Mouse (Mus musculus): ENCODE data around the gene Kctd19. TPM values are rescaled to one million over a fixed set of nuclear protein-coding genes. Genes with fewer than 3 reads are reported as not detected.
A peak's percentile ranks its signal among the peaks of the same experiment; 100 is the strongest.

Gene Kctd19
- polyA plus RNA-seq, 1 experiment, result 187 TPM

DNA sequence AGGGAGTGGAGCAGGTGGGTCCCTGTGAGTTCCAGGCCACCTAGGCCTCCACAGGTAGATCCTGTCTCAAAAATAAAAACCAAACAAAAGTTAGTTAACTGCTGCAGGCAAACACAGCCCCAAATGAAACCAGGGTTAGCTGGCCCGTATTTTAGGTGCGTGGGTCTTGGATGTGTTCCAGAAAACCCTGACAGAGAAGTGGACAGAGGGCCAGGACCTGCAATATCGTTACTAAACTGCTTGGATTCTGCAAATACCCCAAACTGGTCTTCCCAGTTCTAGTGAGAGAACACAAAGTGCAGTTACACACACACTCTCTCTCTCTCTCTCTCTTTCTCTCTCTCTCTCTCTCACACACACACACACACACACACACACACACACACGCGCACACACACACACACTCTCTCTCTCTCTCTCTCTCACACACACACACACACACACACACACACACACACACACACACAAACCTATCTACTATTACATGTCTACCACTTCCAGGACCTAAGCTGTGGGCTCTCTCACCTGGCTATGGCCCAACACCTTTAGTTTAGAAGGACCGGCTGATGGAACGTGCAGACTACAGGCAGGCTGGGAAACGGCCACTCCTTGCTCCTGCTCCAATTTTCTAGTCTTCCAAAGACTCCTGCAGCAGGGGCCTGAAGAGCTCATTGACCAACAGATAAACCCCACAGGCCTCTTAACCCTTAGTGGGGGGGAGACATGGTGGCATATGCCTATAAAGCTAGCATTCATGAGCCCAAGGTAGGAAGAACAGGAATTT lies 69.3 kb downstream of the Kctd19 start:
- Histone ChIP-seq H3K36me3 (ENCODE audit: control insufficient read depth, insufficient read depth, low read length) (no peaks in the 10 kb centered on the region; the same call in 1 of the 2 replicates), H3K27me3 (ENCODE audit: control insufficient read depth, insufficient read depth, low read length) (no peaks in the 10 kb centered on the region), H3K4me1 (ENCODE audit: control insufficient read depth, insufficient read depth, low read length) (peaks cover 19% of the 10 kb centered on the region), H3K4me3 (ENCODE audit: control insufficient read depth, low read depth, low read length) (no peak overlapping the region), H3K27ac (ENCODE audit: control insufficient read depth, insufficient read depth, low read depth, low read length) (no peak overlapping the region)
- TF ChIP-seq POLR2A (IDR thresholded peaks at IDR 0.05; ENCODE audit: control insufficient read depth, low read depth, low read length), result no peak
- no peak for TF ChIP-seq CTCF (IDR thresholded peaks at IDR 0.05; ENCODE audit: control insufficient read depth, insufficient read depth, insufficient replicate concordance, low read depth, low read length)

DNA sequence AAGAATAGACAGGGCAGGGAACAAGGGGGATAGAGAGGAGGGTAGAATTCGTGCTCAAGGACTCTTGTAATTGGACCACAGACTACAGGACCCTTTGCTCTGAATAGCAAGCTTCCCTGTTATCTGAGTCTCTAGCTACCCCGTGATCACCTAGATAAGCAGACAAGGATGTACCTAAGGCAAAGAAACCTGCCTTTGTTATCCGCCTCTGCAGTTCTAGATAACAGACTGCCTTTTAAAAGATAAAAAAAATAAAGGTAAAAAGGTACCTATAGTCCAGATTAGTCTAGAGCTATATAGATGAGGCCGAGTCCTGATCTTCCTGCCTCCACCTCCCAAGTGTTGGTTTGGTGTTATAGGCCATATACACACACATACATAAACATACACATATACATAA lies 70.5 kb downstream of the Kctd19 start:
- no peak overlapping the region for H3K27ac ChIP-seq (ENCODE audit: control insufficient read depth, insufficient read depth, low read depth, low read length)

DNA sequence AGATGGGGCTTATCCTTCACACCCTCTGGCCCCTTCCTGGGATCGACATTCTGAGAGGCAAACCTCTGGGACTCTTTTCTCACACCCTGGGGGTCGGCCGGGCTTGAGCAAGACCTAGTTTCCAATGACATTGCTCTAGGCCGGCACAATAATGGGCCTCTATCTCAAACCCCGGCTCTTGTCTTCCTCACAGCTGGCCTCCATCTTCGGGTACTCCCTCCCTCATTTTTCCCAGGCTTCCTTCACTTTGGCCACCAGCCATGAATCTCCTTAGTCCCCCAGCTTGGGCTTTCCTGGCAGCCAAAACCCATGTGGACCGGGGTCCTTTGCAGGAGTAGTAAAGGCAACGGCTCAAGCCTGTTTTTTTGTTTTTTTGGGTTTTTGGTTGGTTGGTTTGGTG lies 71.9 kb downstream of the Kctd19 start:
- Histone ChIP-seq H3K27me3 (ENCODE audit: control insufficient read depth, insufficient read depth, low read length) (no peaks in the 10 kb centered on the region), H3K4me3 (ENCODE audit: control insufficient read depth, low read depth, low read length) (no peak overlapping the region), H3K4me1 (ENCODE audit: control insufficient read depth, insufficient read depth, low read length) (peaks cover 15% of the 10 kb centered on the region), H3K36me3 (ENCODE audit: control insufficient read depth, insufficient read depth, low read length) (peaks cover 1% of the 10 kb centered on the region; the same call in 1 of the 2 replicates), H3K27ac (ENCODE audit: control insufficient read depth, insufficient read depth, low read depth, low read length) (no peak overlapping the region)
- TF ChIP-seq CTCF (IDR thresholded peaks at IDR 0.05; ENCODE audit: control insufficient read depth, insufficient read depth, insufficient replicate concordance, low read depth, low read length) (no peak), POLR2A (IDR thresholded peaks at IDR 0.05; ENCODE audit: control insufficient read depth, low read depth, low read length) (no peak)

More for the DNA sequence above, 70.5 kb downstream of the Kctd19 start:
- Histone ChIP-seq H3K4me3 (ENCODE audit: control insufficient read depth, low read depth, low read length) (no peak overlapping the region), H3K4me1 (ENCODE audit: control insufficient read depth, insufficient read depth, low read length) (peaks cover 12% of the 10 kb centered on the region), H3K27me3 (ENCODE audit: control insufficient read depth, insufficient read depth, low read length) (no peaks in the 10 kb centered on the region), H3K36me3 (ENCODE audit: control insufficient read depth, insufficient read depth, low read length) (no peaks in the 10 kb centered on the region; the same call in 1 of the 2 replicates)
- TF ChIP-seq POLR2A (IDR thresholded peaks at IDR 0.05; ENCODE audit: control insufficient read depth, low read depth, low read length), result no peak
- TF ChIP-seq CTCF (IDR thresholded peaks at IDR 0.05; ENCODE audit: control insufficient read depth, insufficient read depth, insufficient replicate concordance, low read depth, low read length), result no peak

DNA sequence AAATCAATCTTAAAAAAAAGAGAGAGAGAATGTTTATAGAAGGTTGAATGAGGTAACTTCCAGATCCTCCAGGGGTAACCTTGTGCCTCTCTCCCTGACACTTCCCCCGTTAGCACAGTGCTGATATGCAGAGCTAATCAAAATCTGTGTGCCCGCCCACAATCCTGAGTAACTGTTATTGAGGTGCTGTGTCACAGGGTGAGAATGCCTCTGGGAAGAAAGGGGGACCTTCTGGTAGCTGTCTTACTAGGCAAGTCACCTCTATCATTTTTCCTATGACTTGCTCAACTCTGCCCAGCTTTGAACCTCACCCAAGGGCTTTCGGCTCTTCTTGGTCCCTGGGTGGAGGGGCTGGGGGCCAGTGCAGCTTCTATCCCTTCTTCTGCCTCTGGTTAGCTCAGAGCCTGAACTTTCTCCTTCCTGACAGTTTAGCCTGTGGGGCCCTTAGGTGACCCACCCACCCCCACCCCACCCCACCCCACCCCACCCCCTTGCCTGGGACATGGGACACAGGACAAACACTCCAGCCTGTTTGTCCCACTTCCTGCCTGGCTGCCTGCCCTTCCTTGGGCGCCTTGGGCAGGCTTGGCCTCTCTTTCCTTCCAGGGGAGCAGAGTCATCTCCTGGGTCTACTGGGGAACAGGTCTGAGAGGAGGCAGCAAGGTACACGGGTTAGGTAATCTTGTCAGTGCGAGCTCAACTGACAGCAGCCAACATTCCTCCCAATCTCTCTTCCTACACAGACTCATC lies 73.2 kb downstream of the Kctd19 start:
- H3K36me3 ChIP-seq (ENCODE audit: control insufficient read depth, insufficient read depth, low read length), result peaks cover 1% of the 10 kb centered on the region; the same call in 1 of the 2 replicates
- TF ChIP-seq POLR2A (IDR thresholded peaks at IDR 0.05; ENCODE audit: control insufficient read depth, low read depth, low read length) (no peak), CTCF (IDR thresholded peaks at IDR 0.05; ENCODE audit: control insufficient read depth, insufficient read depth, insufficient replicate concordance, low read depth, low read length) (no peak)
- peaks cover 16% of the 10 kb centered on the region for H3K4me1 ChIP-seq (ENCODE audit: control insufficient read depth, insufficient read depth, low read length)
- H3K27ac ChIP-seq (ENCODE audit: control insufficient read depth, insufficient read depth, low read depth, low read length), result no peak overlapping the region
- H3K27me3 ChIP-seq (ENCODE audit: control insufficient read depth, insufficient read depth, low read length), result no peaks in the 10 kb centered on the region
- H3K4me3 ChIP-seq (ENCODE audit: control insufficient read depth, low read depth, low read length), result no peak overlapping the region

DNA sequence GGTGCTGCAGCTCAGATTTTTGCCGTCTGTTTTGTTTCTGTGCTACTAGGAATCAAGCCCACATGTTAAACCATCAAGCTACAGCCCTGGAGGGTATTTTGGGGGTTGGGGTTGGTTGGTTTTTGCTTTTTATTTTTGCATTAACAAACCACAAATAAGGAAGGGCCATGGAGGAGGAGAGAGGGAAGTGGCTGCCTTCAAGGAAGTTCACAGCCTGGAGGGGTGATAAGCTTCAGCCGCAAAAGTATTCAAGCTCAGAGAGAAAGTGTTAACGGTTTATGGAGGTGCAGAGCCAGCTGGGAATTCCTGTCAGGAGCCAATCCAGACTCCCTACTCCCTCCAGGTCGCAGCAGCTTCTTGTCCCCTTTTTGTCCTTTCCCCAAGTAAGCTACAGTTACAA lies 74.3 kb downstream of the Kctd19 start:
- Histone ChIP-seq H3K27ac (ENCODE audit: control insufficient read depth, insufficient read depth, low read depth, low read length) (no peak overlapping the region), H3K4me3 (ENCODE audit: control insufficient read depth, low read depth, low read length) (no peak overlapping the region), H3K4me1 (ENCODE audit: control insufficient read depth, insufficient read depth, low read length) (peaks cover 16% of the 10 kb centered on the region), H3K36me3 (ENCODE audit: control insufficient read depth, insufficient read depth, low read length) (peaks cover 1% of the 10 kb centered on the region; the same call in 1 of the 2 replicates), H3K27me3 (ENCODE audit: control insufficient read depth, insufficient read depth, low read length) (no peaks in the 10 kb centered on the region)
- no peak for TF ChIP-seq CTCF (IDR thresholded peaks at IDR 0.05; ENCODE audit: control insufficient read depth, insufficient read depth, insufficient replicate concordance, low read depth, low read length)
- no peak for TF ChIP-seq POLR2A (IDR thresholded peaks at IDR 0.05; ENCODE audit: control insufficient read depth, low read depth, low read length)

DNA sequence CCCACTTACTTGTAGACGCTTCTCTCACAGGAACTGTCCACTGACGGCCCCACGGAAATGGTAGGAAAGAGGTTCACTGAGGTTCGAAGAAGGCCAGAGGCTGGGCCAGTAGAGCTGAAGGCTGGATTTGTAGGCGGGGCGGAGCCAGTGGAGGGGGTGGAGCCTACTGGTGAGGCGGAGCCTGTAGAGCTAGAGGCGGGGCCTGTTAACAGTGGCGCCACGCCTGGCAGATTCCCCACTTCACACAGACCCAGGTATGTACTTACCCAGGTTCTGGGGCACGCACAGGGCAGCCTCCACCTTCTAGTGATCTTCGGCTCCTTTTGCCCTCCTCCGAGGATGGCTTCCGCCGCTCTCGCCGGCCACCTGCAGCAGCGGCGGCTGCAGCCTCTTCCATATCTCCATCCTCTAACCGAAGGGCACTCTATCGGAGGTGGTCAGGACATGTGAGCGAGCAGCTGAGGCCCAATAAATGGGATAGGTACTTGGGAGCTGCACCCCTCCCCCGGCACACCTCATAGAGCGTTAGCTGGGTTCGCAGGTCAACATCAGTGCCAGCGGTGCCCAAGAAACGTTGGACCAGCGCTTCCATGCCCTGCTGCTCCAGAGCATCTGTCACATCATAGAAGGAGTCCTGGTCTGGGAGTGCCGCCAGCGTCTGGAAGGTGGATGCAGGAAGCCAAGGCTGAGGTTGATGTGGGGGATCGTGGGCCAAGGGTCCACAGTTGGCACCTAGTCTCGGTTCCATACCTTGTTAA lies 76.8 kb downstream of the Kctd19 start:
- Histone ChIP-seq H3K36me3 (ENCODE audit: control insufficient read depth, insufficient read depth, low read length) (peaks cover 1% of the 10 kb centered on the region; the same call in 1 of the 2 replicates), H3K4me1 (ENCODE audit: control insufficient read depth, insufficient read depth, low read length) (peaks cover 16% of the 10 kb centered on the region), H3K27ac (ENCODE audit: control insufficient read depth, insufficient read depth, low read depth, low read length) (no peak overlapping the region), H3K27me3 (ENCODE audit: control insufficient read depth, insufficient read depth, low read length) (no peaks in the 10 kb centered on the region), H3K4me3 (ENCODE audit: control insufficient read depth, low read depth, low read length) (peak overlapping the region; percentile 77)
- TF ChIP-seq CTCF (IDR thresholded peaks at IDR 0.05; ENCODE audit: control insufficient read depth, insufficient read depth, insufficient replicate concordance, low read depth, low read length) (no peak), POLR2A (IDR thresholded peaks at IDR 0.05; ENCODE audit: control insufficient read depth, low read depth, low read length) (no peak)

Other genes starting within 250 kb of the Kctd19 start
- 7.0 and 7.7 TPM in 2 replicates for gene Cbfb, start 242.8 kb downstream of the Kctd19 start, polyA plus RNA-seq (2012; rRNA removed)
- 6.4 and 7.8 TPM in 2 replicates for gene D230025D16Rik, start 188.4 kb downstream of the Kctd19 start, polyA plus RNA-seq (2012; rRNA removed)
- 6.8 and 7.0 TPM in 2 replicates for gene B3gnt9, start 158.3 kb downstream of the Kctd19 start, polyA plus RNA-seq (2012; rRNA removed)
- 2.4 TPM in 2 replicates for gene Tradd, start 148.9 kb downstream of the Kctd19 start, polyA plus RNA-seq (2012; rRNA removed)
- gene Fbxl8, start 148.9 kb downstream of the Kctd19 start, polyA plus RNA-seq (2012; rRNA removed), result 0.51 and 0.55 TPM in 2 replicates
- 0.09 and 0.20 TPM in 2 replicates for gene Hsf4, start 143.7 kb downstream of the Kctd19 start, polyA plus RNA-seq (2012; rRNA removed)
- 0.09 and 0.11 TPM in 2 replicates for gene Nol3, start 137.4 kb downstream of the Kctd19 start, polyA plus RNA-seq (2012; rRNA removed)
- gene 4931428F04Rik, start 123.6 kb downstream of the Kctd19 start, polyA plus RNA-seq (2012; rRNA removed), result 78.2 and 90.9 TPM in 2 replicates
- gene Exoc3l, start 117.4 kb downstream of the Kctd19 start, polyA plus RNA-seq (2012; rRNA removed), result 28.2 and 28.5 TPM in 2 replicates
- 64.1 and 67.7 TPM in 2 replicates for gene E2f4, start 115.8 kb downstream of the Kctd19 start, polyA plus RNA-seq (2012; rRNA removed)
- gene Elmo3, start 107.9 kb downstream of the Kctd19 start, polyA plus RNA-seq (2012; rRNA removed), result 3.5 and 5.0 TPM in 2 replicates
- gene Lrrc29, start 87.2 kb downstream of the Kctd19 start, polyA plus RNA-seq (2012; rRNA removed), result 117 and 127 TPM in 2 replicates
- 31.4 and 32.4 TPM in 2 replicates for gene Tmem208, start 87.1 kb downstream of the Kctd19 start, polyA plus RNA-seq (2012; rRNA removed)
- 17.9 TPM in 2 replicates for gene Fhod1, start 65.5 kb downstream of the Kctd19 start, polyA plus RNA-seq (2012; rRNA removed)
- gene Slc9a5, start 64.7 kb downstream of the Kctd19 start, polyA plus RNA-seq (2012; rRNA removed), result 33.5 and 35.4 TPM in 2 replicates
- gene Plekhg4, start 40.2 kb downstream of the Kctd19 start, polyA plus RNA-seq (2012; rRNA removed), result 23.0 and 24.2 TPM in 2 replicates
- 75.6 and 79.0 TPM in 2 replicates for gene Lrrc36, start 69 bp upstream of the Kctd19 start, polyA plus RNA-seq (2012; rRNA removed)
- 21.5 and 23.4 TPM in 2 replicates for gene Tppp3, start 58.0 kb upstream of the Kctd19 start, polyA plus RNA-seq (2012; rRNA removed)
- gene Zdhhc1, start 83.4 kb upstream of the Kctd19 start, polyA plus RNA-seq (2012; rRNA removed), result 45.4 and 50.1 TPM in 2 replicates
- 0.19 and 0.41 TPM in 2 replicates for gene Hsd11b2, start 105.3 kb upstream of the Kctd19 start, polyA plus RNA-seq (2012; rRNA removed)
- gene Atp6v0d1, start 152.5 kb upstream of the Kctd19 start, polyA plus RNA-seq (2012; rRNA removed), result 43.8 and 47.4 TPM in 2 replicates
- gene Ripor1, start 191.8 kb upstream of the Kctd19 start, polyA plus RNA-seq (2012; rRNA removed), result 5.4 and 6.3 TPM in 2 replicates
- gene Ctcf, start 223.1 kb upstream of the Kctd19 start, polyA plus RNA-seq (2012; rRNA removed), result 6.8 and 7.2 TPM in 2 replicates
- not detected in 2 replicates for gene Agrp, start 223.9 kb upstream of the Kctd19 start, polyA plus RNA-seq (2012; rRNA removed)

Measured in testis, adult 2 months (tissue).